Mouse (Mus musculus) granulocyte monocyte progenitor cell, adult 5-6 weeks (primary cell): ENCODE results near the gene Taf1b. TPM values are rescaled to one million over a fixed set of nuclear protein-coding genes. Genes with fewer than 3 reads are reported as not detected.

ENCODE experiments used
- ATAC-seq: replicated peaks from 2 replicates; pipeline ENCODE4 v1.8.0; 2016; ENCODE audit warnings: mild to moderate bottlenecking, moderate TSS enrichment, inconsistent platforms; ENCODE audit not compliant: poor library complexity, severe bottlenecking
- total RNA-seq, 2 experiments: library from RNA; stranded (forward) in 1 of 2; stranded (reverse) in 1 of 2; fragments of 200-712, 200-1000 nt in 1 of 2; fragments of >200 nt in 1 of 2; fragmentation: Nextera tagmentation in 1 of 2; gene quantifications; 2 replicates each; pipeline ENCODE4 v1.2.3; 2014 to 2017

Gene Taf1b
- total RNA-seq, 2 experiments from 2014 or later: 28.4 to 41.3 TPM

- no peak for ATAC-seq
These were observed 101.3 kb downstream of the Taf1b start for GRCm38 (mm10) chr12:24599366-24599895.

- no peak for ATAC-seq
These were observed 101.9 kb downstream of the Taf1b start for GRCm38 (mm10) chr12:24600074-24600473.

GRCm38 (mm10) chr12:24600806-24601205 is 102.6 kb downstream of the Taf1b start:
- ATAC-seq: peak; percentile 96

- peak; percentile 43; the same call in 1 of the 2 replicates for ATAC-seq
These were observed 105.1 kb downstream of the Taf1b start for GRCm38 (mm10) chr12:24603266-24603665.

GRCm38 (mm10) chr12:24606166-24606565 is 108.0 kb downstream of the Taf1b start:
- ATAC-seq: no peak

Other genes with a start within 250 kb of the Taf1b start
- gene Grhl1, start 73.9 kb downstream of the Taf1b start, total RNA-seq (2014; fragmentation: Nextera tagmentation): 0.53 TPM in 1 of 2 replicates, not detected in the other
- 0.62 and 0.73 TPM in 2 replicates for gene Grhl1, start 73.9 kb downstream of the Taf1b start, total RNA-seq (2017)
- gene Klf11, start 152.9 kb downstream of the Taf1b start, total RNA-seq (2014; fragmentation: Nextera tagmentation): 7.1 and 13.2 TPM in 2 replicates
- gene Klf11, start 152.9 kb downstream of the Taf1b start, total RNA-seq (2017): 10.0 and 12.7 TPM in 2 replicates
- not detected in 2 replicates for gene Cys1, start 183.5 kb downstream of the Taf1b start, total RNA-seq (2014; fragmentation: Nextera tagmentation)
- gene Cys1, start 183.5 kb downstream of the Taf1b start, total RNA-seq (2017): not detected in 2 replicates
- 132 and 162 TPM in 2 replicates for gene Rrm2, start 209.9 kb downstream of the Taf1b start, total RNA-seq (2014; fragmentation: Nextera tagmentation)
- gene Rrm2, start 209.9 kb downstream of the Taf1b start, total RNA-seq (2017): 130 and 144 TPM in 2 replicates